Mouse (Mus musculus): ENCODE data around the gene Abcc1.

DNA sequence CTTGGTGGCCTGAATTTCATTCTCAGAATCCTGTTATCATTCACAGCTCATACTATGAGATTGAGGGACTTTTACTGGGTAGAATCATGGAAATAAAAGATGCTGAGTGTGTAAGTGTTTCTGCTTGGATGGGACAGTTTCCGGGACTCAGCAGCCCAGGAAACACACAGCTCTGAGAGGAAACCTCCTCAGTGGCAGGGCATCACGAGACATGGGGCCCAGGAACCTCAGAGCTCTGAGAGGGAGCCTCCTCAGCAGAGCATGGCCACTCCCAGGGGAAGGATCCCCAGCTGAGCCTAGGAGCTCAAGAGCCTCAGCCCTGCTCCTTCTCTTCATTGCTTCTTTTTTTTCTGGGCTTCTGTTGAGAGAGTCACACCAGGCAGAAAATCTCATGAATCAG lies 107.0 kb downstream of the Abcc1 start:
- TF ChIP-seq POLR2A (IDR thresholded peaks at IDR 0.05; ENCODE audit: low read depth, low read length) (no peak), CTCF (conservative IDR thresholded peaks at IDR 0.05; ENCODE audit: insufficient read depth, insufficient read length, low read depth, low read length) (no peak)

All from kidney, adult 2 months (tissue).